Mouse (Mus musculus): ENCODE results near the gene Man1b1.

The Man1b1 gene

DNA sequence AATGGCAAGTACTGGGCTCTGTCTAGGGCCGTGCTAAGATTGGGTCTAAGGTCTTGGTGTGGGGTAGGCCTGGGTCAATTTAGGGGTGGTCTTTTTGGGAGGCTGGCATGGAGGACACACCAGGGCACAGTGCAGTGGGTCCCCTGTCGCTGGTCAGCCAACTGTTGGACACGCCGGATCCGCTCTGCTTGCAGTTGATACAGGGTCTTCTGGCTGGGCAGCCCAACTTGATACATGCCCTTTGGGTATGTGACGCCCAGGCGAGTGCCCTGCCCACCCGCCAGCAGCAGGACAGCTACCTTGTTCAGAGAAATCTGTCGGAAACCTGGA, 32.6 kb downstream of the Man1b1 start:
- no peak for DNase-seq

DNA sequence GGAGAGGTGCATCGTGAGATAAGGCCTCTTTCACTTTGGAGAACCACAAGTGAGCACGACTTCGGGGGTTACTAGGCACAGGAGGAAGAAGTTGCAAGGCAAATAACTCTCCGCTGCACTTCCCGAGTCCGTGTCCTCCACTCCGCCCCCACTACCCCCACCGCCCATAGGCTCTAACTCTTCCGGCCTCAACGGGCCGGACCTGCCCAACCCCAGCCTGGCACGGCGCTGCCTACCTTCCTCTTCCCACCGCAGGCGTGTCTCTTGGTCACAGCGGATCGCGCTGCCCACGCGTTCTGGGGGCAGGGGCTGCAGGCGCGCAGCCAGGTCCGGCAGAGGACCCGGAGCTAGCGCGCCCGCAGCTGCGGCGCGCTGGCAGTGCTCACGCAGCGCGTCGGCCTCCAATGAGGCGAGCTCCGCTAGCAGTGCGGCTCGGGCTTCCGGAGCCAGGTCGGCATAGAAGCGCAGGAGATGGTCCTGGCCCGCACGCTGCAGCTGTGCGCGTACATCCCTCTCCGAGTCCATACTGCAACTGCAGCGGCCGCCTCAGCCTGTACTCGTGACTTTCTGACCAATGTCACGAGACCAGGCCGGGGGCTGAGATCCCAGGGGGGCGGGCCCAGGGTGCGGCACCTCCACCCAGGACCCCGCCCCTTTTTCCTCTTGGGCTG, 33.1 kb downstream of the Man1b1 start, which contains the start of gene Uap1l1:
Gene Uap1l1, minus strand, starts transcription at position 592 of the 671 bp plus-strand sequence.
- DNase-seq, result peak; percentile 41 to 58

DNA sequence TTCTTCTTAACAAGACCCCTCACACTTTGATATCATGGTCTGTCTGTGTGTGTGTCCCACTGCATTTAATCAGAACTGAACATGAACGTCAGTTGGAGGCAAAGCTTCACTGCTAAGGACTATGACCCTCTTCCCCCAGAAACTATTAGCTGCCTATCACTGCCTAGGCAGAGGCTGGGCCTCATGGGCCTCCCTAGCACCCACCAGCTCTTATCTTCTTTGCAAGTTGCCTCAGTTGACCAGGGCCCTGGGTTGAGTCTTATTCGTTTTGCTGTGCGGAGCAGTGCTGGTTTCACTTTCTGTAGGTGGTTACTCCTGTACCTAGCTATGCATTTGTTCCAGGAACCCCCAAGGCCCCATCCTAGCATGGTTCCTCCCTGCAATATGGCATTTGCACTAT, 37.9 kb downstream of the Man1b1 start:
- DNase-seq, result no peak

DNA sequence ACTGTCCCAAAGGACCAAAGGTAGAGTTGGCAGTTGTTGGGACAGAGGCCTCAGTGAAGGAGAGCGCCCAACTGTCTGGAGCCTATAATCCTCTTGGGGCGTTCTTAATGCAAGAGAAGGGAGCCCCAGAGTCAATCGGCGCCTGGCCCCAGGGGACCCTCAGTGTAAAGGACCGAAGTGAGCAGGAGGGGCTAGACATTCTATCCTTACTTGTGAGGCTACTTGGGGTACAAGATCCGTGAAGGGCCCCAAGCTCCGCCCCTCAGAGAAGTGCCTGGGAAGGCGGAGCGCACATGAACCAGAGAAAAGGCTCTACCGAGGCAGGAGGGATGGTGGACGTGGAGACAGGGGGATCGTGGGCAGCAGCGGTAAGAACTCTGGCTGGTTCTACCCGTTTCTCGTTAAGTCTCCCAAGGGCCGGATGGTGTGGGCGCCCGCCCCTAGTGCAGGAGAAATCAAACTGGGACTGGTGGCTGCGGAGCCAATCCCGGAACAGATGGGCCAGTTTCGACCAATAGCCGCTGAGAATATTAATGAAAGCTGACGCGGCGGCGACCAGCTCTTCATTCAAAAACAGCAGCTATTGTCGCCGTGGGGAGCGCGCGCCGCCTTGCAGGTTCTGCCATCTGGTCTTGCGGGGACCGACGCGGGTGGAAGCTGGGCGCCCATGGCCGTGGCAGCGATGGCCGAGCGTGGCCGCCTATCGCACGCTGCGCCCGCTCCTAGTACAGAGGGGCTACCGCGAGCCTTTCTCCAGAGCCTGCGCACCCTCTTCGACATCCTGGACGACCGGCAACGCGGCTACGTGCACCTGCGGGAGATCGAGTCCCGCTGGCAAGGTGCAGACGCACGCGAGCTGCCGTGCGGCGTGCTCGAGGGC, 39.9 kb downstream of the Man1b1 start, which contains the start of gene Sapcd2:
Gene Sapcd2, plus strand, starts transcription at position 558 of the 880 bp plus-strand sequence.
- DNase-seq, result peak; percentile 71 to 76

DNA sequence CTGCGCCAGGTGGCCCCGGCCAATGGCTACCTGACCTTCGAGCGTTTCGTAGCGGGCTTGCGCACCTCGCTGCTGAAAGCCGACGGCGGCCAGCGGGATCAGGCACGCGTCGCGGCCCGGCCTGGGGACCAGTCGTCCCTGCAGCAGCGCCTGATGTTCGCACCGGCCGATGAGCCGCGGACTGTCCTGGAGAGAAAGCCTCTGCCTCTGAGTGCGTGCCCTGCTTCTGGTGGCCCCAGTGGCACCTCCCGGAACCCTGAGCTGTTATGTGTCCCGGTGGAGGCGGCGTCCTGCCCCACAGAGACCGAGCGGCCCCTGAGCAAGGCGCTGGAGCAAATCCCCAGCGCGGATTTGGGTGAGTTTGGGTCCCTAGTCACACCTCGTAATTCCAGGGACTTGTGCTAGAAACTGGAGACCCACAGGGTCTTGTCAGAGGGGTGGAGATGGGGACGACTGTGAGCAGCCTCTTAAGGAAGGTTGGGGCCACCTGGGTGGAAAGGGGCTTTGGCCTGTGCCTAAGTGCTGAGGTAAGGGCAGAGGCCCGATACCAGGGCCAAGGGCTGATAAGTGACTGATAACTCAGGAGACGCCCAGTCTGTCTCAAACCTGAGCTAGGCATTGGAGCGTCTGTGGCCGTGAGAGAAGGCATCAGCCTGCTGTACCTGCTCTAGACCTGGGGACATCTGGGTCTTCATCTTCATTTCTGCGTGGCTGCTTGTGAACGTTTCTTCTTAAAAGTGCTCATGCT, 40.7 kb downstream of the Man1b1 start:
- no peak for DNase-seq

DNA sequence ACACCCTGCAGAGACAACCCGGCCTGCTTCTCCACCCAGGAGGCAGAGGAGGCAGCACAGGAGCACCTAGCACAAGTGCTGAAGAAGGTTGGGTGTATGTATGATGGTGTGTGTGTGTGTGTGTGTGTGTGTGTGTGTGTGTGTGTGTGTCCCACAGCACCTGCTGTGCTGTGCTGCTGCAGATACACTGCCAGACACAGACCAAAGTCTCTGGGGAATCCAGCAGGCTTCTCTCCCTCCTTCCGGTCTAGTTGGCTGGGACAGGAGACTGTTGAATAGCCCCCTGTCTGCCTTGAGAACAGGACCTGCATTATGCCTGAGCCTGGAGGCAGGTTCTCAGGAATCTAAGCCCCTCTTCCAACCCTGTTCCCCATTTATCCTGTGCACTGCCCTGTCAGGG, 41.3 kb downstream of the Man1b1 start:
- DNase-seq, result no peak

DNA sequence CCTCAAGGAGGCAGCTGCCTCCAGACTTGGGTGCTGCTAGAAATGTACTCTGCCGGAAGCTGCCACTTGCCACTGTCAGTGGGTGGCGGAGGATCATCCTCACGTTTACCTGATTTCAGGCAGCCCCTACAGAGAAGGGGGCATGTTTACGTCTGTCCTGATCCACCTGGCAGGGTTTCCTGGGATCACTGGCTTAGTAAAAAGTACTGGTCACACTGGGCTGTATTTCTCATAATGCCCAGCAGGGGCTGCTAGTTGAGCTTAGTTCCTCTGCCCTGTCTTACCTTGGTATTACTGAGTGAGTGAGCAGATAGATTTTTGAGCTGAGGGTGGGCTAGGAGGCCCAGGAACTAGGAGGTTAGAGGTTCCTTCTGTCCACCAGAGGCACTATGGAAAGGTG, 44.5 kb downstream of the Man1b1 start:
- no peak for DNase-seq

DNA sequence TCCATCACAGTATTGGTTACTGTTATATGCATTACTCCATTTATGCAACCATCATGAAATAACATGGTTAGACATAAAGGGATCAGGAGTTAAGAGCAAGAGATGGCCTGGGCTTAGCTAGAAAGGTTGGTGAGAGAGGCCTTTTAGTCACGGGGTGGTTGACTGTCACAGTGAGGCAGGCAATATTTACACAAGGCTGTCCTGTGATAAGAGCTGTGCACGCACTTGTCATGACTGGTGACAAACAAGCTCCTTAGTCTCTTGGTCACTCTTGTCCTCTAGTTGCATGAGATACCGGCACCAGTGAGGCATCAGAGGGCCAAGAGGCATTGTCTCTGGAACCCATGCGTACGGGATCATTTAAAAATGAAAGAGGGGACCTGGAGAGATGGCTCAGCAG, 52.4 kb downstream of the Man1b1 start:
- no peak for DNase-seq

DNA sequence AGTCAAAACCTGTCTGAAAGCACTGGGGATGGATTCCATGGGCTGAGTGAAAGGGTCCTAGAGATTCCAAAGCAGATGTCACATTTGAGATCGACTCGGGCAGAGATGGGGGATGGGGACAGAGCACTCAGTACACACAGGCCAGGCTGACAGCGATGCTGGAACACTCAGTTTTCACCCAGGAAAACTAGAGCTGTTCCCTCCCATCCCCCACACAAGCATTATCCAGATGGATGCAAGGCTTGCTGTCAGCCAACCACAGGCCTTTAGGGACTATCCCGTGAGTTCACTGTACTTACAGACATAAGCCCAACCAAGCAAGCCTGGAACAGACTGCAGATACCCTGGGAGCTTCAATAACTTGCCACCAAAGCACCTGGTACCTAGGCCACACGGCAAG, 59.1 kb downstream of the Man1b1 start:
- DNase-seq, result no peak

DNA sequence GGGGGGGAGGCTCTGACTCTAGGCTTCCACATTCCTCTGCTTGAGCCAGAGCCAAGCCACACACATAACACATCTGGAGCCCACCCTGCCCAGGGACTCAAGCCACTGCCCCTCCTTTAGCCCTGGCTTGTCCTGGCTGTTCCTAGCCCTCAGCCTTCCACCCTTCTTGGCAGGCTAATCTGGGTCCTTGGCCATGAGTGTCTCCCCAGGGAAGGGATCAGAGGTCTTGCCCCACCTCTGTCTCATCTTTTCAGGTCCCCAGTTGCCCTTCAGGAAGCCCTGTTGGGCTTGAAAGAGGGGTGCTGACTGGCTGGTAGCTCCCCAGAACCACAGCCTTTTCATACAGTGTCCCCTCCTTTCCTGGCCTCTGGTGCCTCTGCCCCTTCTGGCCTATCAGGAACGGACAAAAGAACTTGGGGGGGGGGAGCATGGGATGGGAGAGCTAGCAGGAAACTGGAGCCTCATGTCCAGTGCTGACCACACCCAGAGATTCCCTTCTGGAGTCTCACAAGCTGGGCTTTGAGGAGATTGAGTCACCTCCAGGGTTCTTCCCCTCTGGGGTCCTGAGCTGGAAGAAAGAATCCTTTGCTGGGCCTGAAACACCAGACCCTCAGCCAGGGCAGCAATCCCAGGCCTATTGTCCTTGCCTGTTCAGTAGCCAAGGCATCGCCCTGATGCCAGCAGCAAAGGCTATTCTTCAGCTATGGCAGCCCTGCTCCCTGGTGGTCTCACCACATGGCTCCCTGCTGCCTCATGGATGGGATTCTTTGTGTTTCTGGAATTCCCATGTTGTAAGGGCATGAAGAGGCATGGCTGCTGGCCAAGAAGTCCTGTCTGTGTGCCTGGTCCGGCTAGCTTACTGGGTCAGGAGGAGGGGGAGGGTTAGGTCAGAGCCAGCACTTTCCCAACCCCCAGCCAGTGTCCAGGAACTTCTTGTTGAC, 62.4 kb downstream of the Man1b1 start:
- no peak for DNase-seq

DNA sequence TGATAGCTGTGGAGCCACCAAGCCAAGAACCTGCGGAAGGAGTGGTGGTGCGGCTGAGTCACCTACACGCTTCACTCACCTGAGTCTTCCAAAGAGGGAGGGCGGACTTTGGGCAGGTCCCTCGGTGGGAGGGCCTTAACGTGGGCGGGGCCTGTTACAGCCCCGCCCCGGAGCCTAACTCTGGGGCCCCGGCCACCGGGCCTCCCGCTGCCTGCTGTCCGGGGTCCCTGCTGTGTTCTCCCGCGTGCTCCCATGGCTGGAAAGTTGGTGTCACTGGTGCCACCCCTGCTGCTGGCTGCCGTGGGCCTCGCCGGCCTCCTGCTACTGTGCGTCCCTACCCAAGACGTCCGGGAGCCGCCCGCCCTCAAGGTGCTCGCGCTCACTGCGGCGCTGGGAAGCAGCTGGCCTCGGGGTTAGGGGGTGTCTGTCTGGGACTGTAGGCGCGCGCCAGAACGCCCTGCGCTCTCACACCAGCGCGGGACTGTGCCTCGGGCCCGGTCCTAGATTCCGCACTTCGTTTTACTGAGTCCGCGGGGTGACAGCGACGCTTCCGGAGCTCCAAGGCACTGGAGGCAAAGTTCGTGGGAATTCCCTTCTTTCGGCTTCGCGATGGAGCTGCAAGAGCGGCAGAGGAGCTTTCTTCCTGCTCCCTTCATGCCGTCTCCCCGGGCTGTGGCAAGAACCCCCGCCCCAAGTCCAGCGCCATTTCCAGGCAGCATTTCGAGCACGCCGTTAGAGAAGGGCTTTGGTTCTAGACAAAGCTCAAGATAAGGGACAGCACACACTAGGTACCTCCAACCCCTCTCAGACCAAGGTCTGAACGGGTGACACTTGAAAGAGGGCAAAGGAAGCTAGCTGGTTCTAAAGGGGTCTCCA, 63.8 kb downstream of the Man1b1 start, which contains the start of gene Entpd2:
Gene Entpd2, plus strand, starts transcription at position 154 of the 876 bp plus-strand sequence.
- no peak for DNase-seq

DNA sequence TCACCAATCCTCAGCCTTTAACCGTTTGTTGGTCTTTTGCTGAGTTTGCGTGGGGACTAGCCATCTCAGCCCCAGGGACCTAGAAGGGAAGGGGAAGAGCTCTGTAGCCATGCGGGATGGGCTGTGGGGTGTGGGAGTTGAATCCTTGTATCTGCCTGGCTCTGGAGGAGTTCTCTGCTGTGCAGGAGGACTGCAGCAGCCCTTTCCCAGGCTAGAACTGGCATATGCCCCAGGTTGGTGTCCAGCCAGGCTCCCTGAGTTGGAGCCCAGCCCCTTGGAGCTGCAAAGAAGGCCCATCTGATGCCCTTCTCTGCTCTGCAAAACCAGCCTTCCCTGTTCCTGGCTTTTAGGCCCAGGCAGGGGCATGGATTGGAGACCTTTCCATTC, 64.5 kb downstream of the Man1b1 start:
- no peak for DNase-seq

DNA sequence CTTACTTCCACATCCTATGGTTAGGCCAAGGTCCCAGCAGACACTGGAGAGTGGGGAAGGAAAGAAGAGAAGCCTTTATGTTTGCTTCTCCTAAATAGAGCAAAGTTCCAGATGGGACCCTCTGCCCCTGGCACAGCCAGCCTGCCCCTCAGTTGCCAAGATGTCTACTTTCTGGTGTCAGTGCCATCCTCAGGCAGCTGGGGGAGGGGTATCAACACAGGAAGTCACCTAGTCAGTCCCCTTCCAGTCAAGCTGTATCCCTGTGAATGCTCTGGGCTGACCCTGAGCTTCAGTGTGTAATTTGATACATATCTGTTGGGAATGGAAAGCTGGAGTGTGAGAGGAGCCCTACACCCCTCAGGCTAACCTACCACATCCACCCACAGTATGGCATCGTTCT, 64.9 kb downstream of the Man1b1 start:
- no peak for DNase-seq

DNA sequence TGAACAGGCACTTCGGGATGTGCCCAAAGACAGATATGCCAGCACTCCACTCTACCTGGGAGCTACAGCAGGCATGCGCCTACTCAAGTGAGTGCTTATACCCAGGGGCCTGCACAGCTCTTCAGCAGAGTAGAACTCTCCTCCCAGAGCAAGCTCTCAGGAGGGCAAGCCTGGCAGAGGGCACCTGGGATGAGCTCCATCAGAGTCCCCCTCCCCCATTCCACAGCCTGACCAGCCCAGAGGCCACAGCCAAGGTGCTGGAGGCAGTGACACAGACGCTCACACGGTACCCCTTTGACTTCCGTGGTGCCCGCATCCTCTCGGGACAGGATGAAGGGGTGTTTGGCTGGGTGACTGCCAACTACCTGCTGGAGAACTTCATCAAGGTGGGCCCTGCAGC, 65.9 kb downstream of the Man1b1 start:
- no peak for DNase-seq

DNA sequence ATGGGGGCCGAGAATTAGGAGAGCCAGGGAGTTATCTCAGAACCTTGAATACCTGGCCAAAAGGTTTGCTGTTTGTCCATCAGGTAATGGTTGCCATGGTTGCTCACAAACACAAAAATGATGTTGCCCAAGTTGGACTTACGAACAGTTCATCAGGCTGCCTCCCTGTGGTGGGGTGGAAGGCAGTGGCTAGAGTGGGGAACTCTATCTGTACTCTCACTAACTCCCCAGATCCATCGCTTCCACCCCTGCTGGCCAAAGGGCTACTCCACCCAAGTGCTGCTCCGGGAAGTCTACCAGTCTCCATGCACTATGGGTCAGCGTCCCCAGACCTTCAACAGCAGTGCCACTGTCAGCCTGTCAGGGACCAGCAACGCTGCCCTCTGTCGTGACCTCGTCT, 66.9 kb downstream of the Man1b1 start, which contains the start of gene Npdc1:
Gene Npdc1, plus strand, starts transcription at position 301 of the 400 bp plus-strand sequence.
- DNase-seq, result no peak

DNA sequence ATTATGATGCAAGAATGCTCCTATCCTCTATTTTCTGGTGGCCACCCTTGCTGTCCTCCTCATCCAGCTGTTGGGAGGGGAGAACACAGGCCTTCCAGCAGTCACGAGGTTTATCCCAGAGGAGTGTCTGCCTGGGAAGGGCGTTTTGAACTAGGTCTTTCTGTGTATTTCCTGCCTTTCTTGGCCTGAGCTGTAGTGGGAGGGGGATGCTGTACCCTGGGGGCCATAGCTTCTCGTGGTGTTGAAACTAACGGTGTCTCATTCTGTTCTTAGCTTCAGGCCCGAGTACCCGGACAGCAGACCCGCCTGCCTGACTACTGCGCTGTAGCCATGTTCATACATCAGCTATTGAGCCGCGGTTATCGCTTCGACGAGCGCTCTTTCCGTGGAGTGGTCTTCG, 68.2 kb downstream of the Man1b1 start:
- DNase-seq, result no peak

DNA sequence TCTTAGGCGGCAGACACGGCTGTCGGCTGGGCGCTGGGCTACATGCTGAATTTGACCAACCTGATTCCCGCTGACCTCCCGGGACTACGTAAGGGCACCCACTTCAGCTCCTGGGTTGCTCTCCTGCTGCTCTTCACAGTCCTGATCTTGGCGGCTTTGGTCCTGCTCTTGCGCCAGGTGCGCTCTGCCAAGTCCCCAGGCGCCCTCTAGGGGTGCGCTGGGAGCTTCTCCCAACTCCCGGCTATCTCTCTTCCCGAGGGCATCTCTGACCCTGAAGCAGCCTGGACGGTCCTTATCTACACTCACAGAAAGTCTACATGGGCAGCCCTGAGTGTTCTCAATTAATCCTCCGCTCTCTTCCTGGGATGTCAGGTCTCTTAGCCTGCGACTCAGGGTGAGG, 68.6 kb downstream of the Man1b1 start:
- no peak for DNase-seq

Measured in thymus, adult 18-20 months (tissue).